ENCODE assay signal across 21 mouse cellular contexts in genomic region chr11:3510321-3510720, GRCm38 (mm10). TPM values are rescaled to one million over a fixed set of nuclear protein-coding genes. Genes with fewer than 3 reads are reported as not detected.
DNase-seq lines count a peak whose midpoint lies in the region; ATAC-seq lines count a peak whose summit lies in the region.
"Had no signal": no experiment of that assay in that cellular context is flagged by ENCODE, and none has a peak within 500 bp of the region (broad histone marks: within the 10 kb centered on the region; RNA-seq: fewer than 3 reads in every experiment).

No protein-coding gene starts in this region.

- H3K9me3 ChIP-seq in heart, embryonic 13.5 days = no peaks in the 10 kb centered on the region
- H3K9me3 ChIP-seq in heart, embryonic 11.5 days (replicated peaks; ENCODE audit: control insufficient read depth, low read length) = no peaks in the 10 kb centered on the region
- no peaks in the 10 kb centered on the region for H3K9me3 ChIP-seq in liver, embryonic 11.5 days (ENCODE audit: control insufficient read depth, low read length)
- H3K9me3 ChIP-seq: forebrain, embryonic 12.5 days; hindbrain, embryonic 12.5 days; kidney, embryonic 15.5 days had no signal

- no peaks in the 10 kb centered on the region for H3K36me3 ChIP-seq in heart, embryonic 13.5 days
- H3K36me3 ChIP-seq in heart, embryonic 11.5 days (ENCODE audit: control insufficient read depth, insufficient read depth, low read length) = no peaks in the 10 kb centered on the region
- no peaks in the 10 kb centered on the region for H3K36me3 ChIP-seq in liver, embryonic 11.5 days (ENCODE audit: control insufficient read depth, insufficient read depth, low read length)
- H3K36me3 ChIP-seq: forebrain, embryonic 12.5 days; hindbrain, embryonic 12.5 days; kidney, embryonic 15.5 days had no signal

- 80% methylated on average over 2 of the region's 2 CpGs for WGBS in heart, embryonic 13.5 days
- WGBS in heart, embryonic 11.5 days (ENCODE audit: insufficient replicate concordance) = 76% methylated on average over 2 of the region's 2 CpGs
- 47% methylated on average over 2 of the region's 2 CpGs for WGBS in liver, embryonic 11.5 days

- H3K27me3 ChIP-seq in heart, embryonic 13.5 days (replicated peaks) = no peaks in the 10 kb centered on the region
- H3K27me3 ChIP-seq in heart, embryonic 11.5 days (ENCODE audit: control insufficient read depth, insufficient read depth, low read length) = no peaks in the 10 kb centered on the region
- H3K27me3 ChIP-seq in liver, embryonic 11.5 days (replicated peaks; ENCODE audit: control insufficient read depth, insufficient read depth, low read length) = peaks cover 2% of the 10 kb centered on the region; the same call in 1 of the 2 replicates
- H3K27me3 ChIP-seq: kidney, embryonic 15.5 days had no signal

- H3K4me1 ChIP-seq in heart, embryonic 13.5 days = peaks cover 38% of the 10 kb centered on the region
- peaks cover 11% of the 10 kb centered on the region; the same call in 1 of the 2 replicates for H3K4me1 ChIP-seq in heart, embryonic 11.5 days (ENCODE audit: control insufficient read depth, insufficient read depth, low read length)
- peaks cover 4% of the 10 kb centered on the region; the same call in 1 of the 2 replicates for H3K4me1 ChIP-seq in liver, embryonic 11.5 days (replicated peaks; ENCODE audit: control insufficient read depth, insufficient read depth, low read length)

- H3K4me2 ChIP-seq in heart, embryonic 13.5 days = no peak overlapping the region
- H3K4me2 ChIP-seq in heart, embryonic 11.5 days = no peak overlapping the region
- H3K4me2 ChIP-seq in liver, embryonic 11.5 days = no peak overlapping the region
- H3K4me2 ChIP-seq: forebrain, embryonic 12.5 days; hindbrain, embryonic 12.5 days; kidney, embryonic 15.5 days had no signal

- peak overlapping the region; percentile 92 for H3K27ac ChIP-seq in heart, embryonic 13.5 days (replicated peaks)
- no peak overlapping the region for H3K27ac ChIP-seq in heart, embryonic 11.5 days (ENCODE audit: low read depth, low read length)
- H3K27ac ChIP-seq in liver, embryonic 11.5 days (ENCODE audit: low read depth, low read length) = no peak overlapping the region
- H3K27ac ChIP-seq: forebrain, embryonic 12.5 days; hindbrain, embryonic 12.5 days; kidney, embryonic 15.5 days; liver, embryonic 14.5 days had no signal

- no peak overlapping the region for H3K4me3 ChIP-seq in heart, embryonic 13.5 days
- H3K4me3 ChIP-seq in heart, embryonic 11.5 days (ENCODE audit: low read depth, low read length) = no peak overlapping the region
- no peak overlapping the region for H3K4me3 ChIP-seq in liver, embryonic 11.5 days (ENCODE audit: low read depth, low read length)
- H3K4me3 ChIP-seq: forebrain, embryonic 12.5 days; hindbrain, embryonic 12.5 days; kidney, embryonic 15.5 days had no signal

- no peak overlapping the region for H3K9ac ChIP-seq in heart, embryonic 13.5 days
- H3K9ac ChIP-seq in heart, embryonic 11.5 days (ENCODE audit: low read depth, low read length) = no peak overlapping the region
- H3K9ac ChIP-seq in liver, embryonic 11.5 days (ENCODE audit: low read depth, low read length) = no peak overlapping the region
- H3K9ac ChIP-seq: forebrain, embryonic 12.5 days; hindbrain, embryonic 12.5 days; kidney, embryonic 15.5 days; liver, embryonic 14.5 days had no signal

- no peak for ATAC-seq in heart, embryonic 13.5 days (ENCODE audit: extremely low read depth, insufficient number of reproducible peaks, low FRiP score, low TSS enrichment)
- no peak for ATAC-seq in heart, embryonic 11.5 days (replicated peaks; ENCODE audit: insufficient number of reproducible peaks, low FRiP score, low TSS enrichment)
- no peak for ATAC-seq in liver, embryonic 11.5 days (replicated peaks; ENCODE audit: low FRiP score)
- peak; percentile 70 for ATAC-seq in megakaryocyte, adult 5-6 weeks (ENCODE audit: poor library complexity, severe bottlenecking)
- ATAC-seq: inflammation-experienced regulatory T-cells, adult 6 months; midbrain, embryonic 16.5 days had no signal

- peak; percentile 26 for DNase-seq in liver
- no peak for DNase-seq in liver, embryonic 11.5 days (ENCODE audit: low spot score)
- no peak for DNase-seq in spleen, postnatal 14 days (ENCODE audit: low spot score in 2 of 2)
- no peak for DNase-seq in spleen, postnatal 10 days (ENCODE audit: low spot score in 2 of 2)
- DNase-seq in left cerebral cortex, adult 9 months (ENCODE audit: low spot score in 2 of 2) = no peak
- DNase-seq: cerebellum, adult 9-10 months; gastrocnemius, postnatal 14 days; kidney, postnatal 4 days; layer of hippocampus, adult 9-11 months; thymus, postnatal 36 days had no signal

RNA-seq across cellular contexts. Expression of gene Selenom, which starts 4.2 kb away (rescaled TPM):
- 128 and 130 TPM in 2 replicates for polyA plus RNA-seq in heart, embryonic 13.5 days (2015; fragmentation: Nextera tagmentation; extraction: Ambion mirVana)
- 122 and 127 TPM in 2 replicates for polyA plus RNA-seq in heart, embryonic 11.5 days (2014; fragmentation: Nextera tagmentation; extraction: Ambion mirVana)
- 27.9 and 35.9 TPM in 2 replicates for polyA plus RNA-seq in liver, embryonic 11.5 days (2014; fragmentation: Nextera tagmentation; extraction: Ambion mirVana)
- total RNA-seq in megakaryocyte, adult 5-6 weeks (2015) = 9.8 and 11.8 TPM in 2 replicates
- 2.4 and 7.6 TPM in 2 replicates for total RNA-seq in megakaryocyte, adult 5-6 weeks (2017)
- total RNA-seq: megakaryocyte-erythroid progenitor cell, adult 5-6 weeks had no signal

RNA-seq across cellular contexts. Expression of gene Inpp5j, which starts 5.7 kb away (rescaled TPM):
- polyA plus RNA-seq in heart, embryonic 13.5 days (2015; fragmentation: Nextera tagmentation; extraction: Ambion mirVana) = 9.0 and 10.0 TPM in 2 replicates
- 6.5 and 7.0 TPM in 2 replicates for polyA plus RNA-seq in heart, embryonic 11.5 days (2014; fragmentation: Nextera tagmentation; extraction: Ambion mirVana)
- 0.45 and 0.52 TPM in 2 replicates for polyA plus RNA-seq in liver, embryonic 11.5 days (2014; fragmentation: Nextera tagmentation; extraction: Ambion mirVana)
- total RNA-seq in megakaryocyte, adult 5-6 weeks (2015) = 4.8 and 5.7 TPM in 2 replicates
- 2.0 and 2.8 TPM in 2 replicates for total RNA-seq in megakaryocyte, adult 5-6 weeks (2017)
- total RNA-seq: CH12.LX; megakaryocyte-erythroid progenitor cell, adult 5-6 weeks had no signal
- polyA plus RNA-seq: inflammation-experienced regulatory T-cells, adult 6 months had no signal

RNA-seq across cellular contexts. Expression of gene Pla2g3, which starts 22.2 kb away (rescaled TPM):
- polyA plus RNA-seq in heart, embryonic 13.5 days (2015; fragmentation: Nextera tagmentation; extraction: Ambion mirVana) = 0.11 and 0.16 TPM in 2 replicates
- 0.26 and 0.39 TPM in 2 replicates for polyA plus RNA-seq in heart, embryonic 11.5 days (2014; fragmentation: Nextera tagmentation; extraction: Ambion mirVana)
- polyA plus RNA-seq in liver, embryonic 11.5 days (2014; fragmentation: Nextera tagmentation; extraction: Ambion mirVana) = 0.27 TPM in 2 replicates
- total RNA-seq in megakaryocyte, adult 5-6 weeks (2015) = 0.71 and 0.75 TPM in 2 replicates
- total RNA-seq in megakaryocyte, adult 5-6 weeks (2017) = 0.81 and 0.88 TPM in 2 replicates
- total RNA-seq: CH12.LX had no signal

RNA-seq across cellular contexts. Expression of gene Smtn, which starts 30.1 kb away (rescaled TPM):
- 77.1 and 79.5 TPM in 2 replicates for polyA plus RNA-seq in heart, embryonic 13.5 days (2015; fragmentation: Nextera tagmentation; extraction: Ambion mirVana)
- polyA plus RNA-seq in heart, embryonic 11.5 days (2014; fragmentation: Nextera tagmentation; extraction: Ambion mirVana) = 66.9 and 72.9 TPM in 2 replicates
- 27.0 and 29.3 TPM in 2 replicates for polyA plus RNA-seq in liver, embryonic 11.5 days (2014; fragmentation: Nextera tagmentation; extraction: Ambion mirVana)
- total RNA-seq in megakaryocyte, adult 5-6 weeks (2015) = 12.2 and 12.5 TPM in 2 replicates
- 5.1 and 8.8 TPM in 2 replicates for total RNA-seq in megakaryocyte, adult 5-6 weeks (2017)

RNA-seq across cellular contexts. Expression of gene Rnf185, which starts 58.2 kb away (rescaled TPM):
- polyA plus RNA-seq in heart, embryonic 13.5 days (2015; fragmentation: Nextera tagmentation; extraction: Ambion mirVana) = 24.7 and 25.6 TPM in 2 replicates
- 27.5 and 31.4 TPM in 2 replicates for polyA plus RNA-seq in heart, embryonic 11.5 days (2014; fragmentation: Nextera tagmentation; extraction: Ambion mirVana)
- 20.6 and 22.2 TPM in 2 replicates for polyA plus RNA-seq in liver, embryonic 11.5 days (2014; fragmentation: Nextera tagmentation; extraction: Ambion mirVana)
- total RNA-seq in megakaryocyte, adult 5-6 weeks (2015) = 14.0 and 14.4 TPM in 2 replicates
- 12.3 and 12.7 TPM in 2 replicates for total RNA-seq in megakaryocyte, adult 5-6 weeks (2017)
